Mouse (Mus musculus) ES-Bruce4 (cell line): ENCODE data around the gene Coq6.

Experiments used
- CTCF ChIP-seq: IDR thresholded peaks from one replicate; pipeline ENCODE4 v1.8.1; 2011; ENCODE audit warnings: low read depth, low read length
- POLR2A ChIP-seq: IDR thresholded peaks from one replicate; pipeline ENCODE4 v1.8.1; 2011; ENCODE audit warnings: low read length; ENCODE audit not compliant: insufficient read depth

- TF ChIP-seq CTCF (no peak), POLR2A (no peak)
These were observed 31.2 kb downstream of the Coq6 start for GRCm38 (mm10) chr12:84392681-84393080.
